In genomic region chr9:13296274-13297121, GRCm38 (mm10) we compare ENCODE assay signal across 8 mouse cellular contexts. TPM values are rescaled to one million over a fixed set of nuclear protein-coding genes. Genes with fewer than 3 reads are reported as not detected.
A peak's percentile ranks its signal among the peaks of the same experiment; 100 is the strongest.
DNase-seq lines count a peak whose midpoint lies in the region; ATAC-seq lines count a peak whose summit lies in the region.

No protein-coding gene starts in this region.

- peak overlapping the region; percentile 72 to 88 for H3K27ac ChIP-seq in heart, embryonic 14.5 days (replicated peaks in 1 of 2; ENCODE audit: control insufficient read depth in 1 of 2, insufficient read depth in 1 of 2, low read depth in 2 of 2, low read length in 2 of 2)
- H3K27ac ChIP-seq in liver, embryonic 13.5 days = no peak overlapping the region
- H3K27ac ChIP-seq in stomach, embryonic 14.5 days (ENCODE audit: low read length) = peak overlapping the region; percentile 75

- H3K9me3 ChIP-seq in heart, embryonic 14.5 days (ENCODE audit: control insufficient read depth, low read length) = no peaks in the 10 kb centered on the region
- H3K9me3 ChIP-seq in liver, embryonic 13.5 days (replicated peaks) = no peaks in the 10 kb centered on the region
- no peaks in the 10 kb centered on the region for H3K9me3 ChIP-seq in stomach, embryonic 14.5 days (ENCODE audit: control insufficient read depth, low read depth, low read length)

- no peaks in the 10 kb centered on the region for H3K27me3 ChIP-seq in heart, embryonic 14.5 days (ENCODE audit: control insufficient read depth, insufficient read depth, low read length)
- H3K27me3 ChIP-seq in liver, embryonic 13.5 days = peaks cover 4% of the 10 kb centered on the region; the same call in 1 of the 2 replicates
- no peaks in the 10 kb centered on the region for H3K27me3 ChIP-seq in stomach, embryonic 14.5 days (ENCODE audit: control insufficient read depth, insufficient read depth, low read length)

- under 1% methylated on average over 28 of the region's 28 CpGs for WGBS in heart, embryonic 14.5 days
- under 1% methylated on average over 28 of the region's 28 CpGs for WGBS in liver, embryonic 13.5 days (ENCODE audit: insufficient replicate concordance)
- WGBS in stomach, embryonic 14.5 days = under 1% methylated on average over 28 of the region's 28 CpGs

- H3K4me3 ChIP-seq in heart, embryonic 14.5 days (ENCODE audit: control insufficient read depth in 1 of 2, insufficient read depth in 1 of 2, low read depth in 1 of 2, low read length in 2 of 2) = peak overlapping the region; percentile 57 to 75
- H3K4me3 ChIP-seq in liver, embryonic 13.5 days (replicated peaks) = peak overlapping the region; percentile 66
- H3K4me3 ChIP-seq in stomach, embryonic 14.5 days (ENCODE audit: low read depth, low read length) = peak overlapping the region; percentile 56

- H3K4me2 ChIP-seq in heart, embryonic 14.5 days (ENCODE audit: low read length) = peak overlapping the region; percentile 97
- peak overlapping the region; percentile 95 for H3K4me2 ChIP-seq in liver, embryonic 13.5 days
- peak overlapping the region; percentile 96 for H3K4me2 ChIP-seq in stomach, embryonic 14.5 days (replicated peaks; ENCODE audit: low read depth, low read length)

- H3K36me3 ChIP-seq in heart, embryonic 14.5 days (ENCODE audit: control insufficient read depth, insufficient read depth, low read length) = no peaks in the 10 kb centered on the region
- H3K36me3 ChIP-seq in liver, embryonic 13.5 days = no peaks in the 10 kb centered on the region
- no peaks in the 10 kb centered on the region for H3K36me3 ChIP-seq in stomach, embryonic 14.5 days (ENCODE audit: control insufficient read depth, insufficient read depth, low read length)

- peak; percentile 89 for ATAC-seq in heart, embryonic 14.5 days (ENCODE audit: insufficient number of reproducible peaks, insufficient read depth, low FRiP score, low read depth)
- peak; percentile 88 for ATAC-seq in liver, embryonic 13.5 days (ENCODE audit: low read depth)
- ATAC-seq in stomach, embryonic 14.5 days (ENCODE audit: insufficient number of reproducible peaks, insufficient read depth, low FRiP score, low read depth) = peak; percentile 92

- DNase-seq in CD8-positive naive resting alpha-beta T cell, adult 2 months (ENCODE audit: low read depth in 2 of 2, low spot score in 2 of 2) = peak; percentile 87
- peak; percentile 22 for DNase-seq in c-Kit-negative CD71-positive TER-119-positive erythroid progenitor cells, embryonic 14.5 days (ENCODE audit: low read depth, low spot score)
- DNase-seq in fibroblast of lung, adult 2 months (ENCODE audit: low read depth) = peak; percentile 87
- peak; percentile 92 for DNase-seq in kidney, postnatal 14 days
- peak; percentile 74 for DNase-seq in liver, embryonic 13.5 days
- DNase-seq in natural killer cell, adult 2 months (ENCODE audit: low spot score in 2 of 2) = peak; percentile 79 to 86

- peak overlapping the region; percentile 90 for H3K9ac ChIP-seq in heart, embryonic 14.5 days (ENCODE audit: low read length)
- peak overlapping the region; percentile 74 for H3K9ac ChIP-seq in liver, embryonic 13.5 days
- H3K9ac ChIP-seq in stomach, embryonic 14.5 days (replicated peaks; ENCODE audit: low read depth, low read length) = peak overlapping the region; percentile 51

- H3K4me1 ChIP-seq in heart, embryonic 14.5 days (ENCODE audit: control insufficient read depth in 2 of 2, insufficient read depth in 2 of 2, low read length in 2 of 2) = peaks cover 29 to 34% of the 10 kb centered on the region in 2 experiments
- H3K4me1 ChIP-seq in liver, embryonic 13.5 days (replicated peaks) = peaks cover 37% of the 10 kb centered on the region
- H3K4me1 ChIP-seq in stomach, embryonic 14.5 days (ENCODE audit: control insufficient read depth, insufficient read depth, low read length) = peaks cover 15% of the 10 kb centered on the region

RNA-seq across cellular contexts. Expression of gene Maml2, which starts 1.3 kb away (rescaled TPM):
- polyA plus RNA-seq in heart, embryonic 14.5 days (2014; fragmentation: Nextera tagmentation; extraction: Ambion mirVana) = 9.8 and 10.5 TPM in 2 replicates
- 1.0 and 1.2 TPM in 2 replicates for polyA plus RNA-seq in liver, embryonic 13.5 days (2015; fragmentation: Nextera tagmentation; extraction: Ambion mirVana)
- 12.2 and 12.7 TPM in 2 replicates for polyA plus RNA-seq in stomach, embryonic 14.5 days (2014; fragmentation: Nextera tagmentation; extraction: Ambion mirVana)

RNA-seq across cellular contexts. Expression of gene Ccdc82, which starts 49.7 kb away (rescaled TPM):
- polyA plus RNA-seq in heart, embryonic 14.5 days (2014; fragmentation: Nextera tagmentation; extraction: Ambion mirVana) = 9.1 and 9.5 TPM in 2 replicates
- polyA plus RNA-seq in liver, embryonic 13.5 days (2015; fragmentation: Nextera tagmentation; extraction: Ambion mirVana) = 9.5 and 12.3 TPM in 2 replicates
- polyA plus RNA-seq in stomach, embryonic 14.5 days (2014; fragmentation: Nextera tagmentation; extraction: Ambion mirVana) = 12.3 and 14.0 TPM in 2 replicates

RNA-seq across cellular contexts. Expression of gene Jrkl, which starts 50.9 kb away (rescaled TPM):
- polyA plus RNA-seq in heart, embryonic 14.5 days (2014; fragmentation: Nextera tagmentation; extraction: Ambion mirVana) = 6.7 and 8.3 TPM in 2 replicates
- polyA plus RNA-seq in liver, embryonic 13.5 days (2015; fragmentation: Nextera tagmentation; extraction: Ambion mirVana) = 2.2 and 3.4 TPM in 2 replicates
- polyA plus RNA-seq in stomach, embryonic 14.5 days (2014; fragmentation: Nextera tagmentation; extraction: Ambion mirVana) = 10.5 and 10.6 TPM in 2 replicates

Comparison
In these comparisons a context has a peak if more than half of its experiments do, and no peak if none do; other contexts are left out.
1. DNase-seq: peak in every context shown above with its lines; median percentile 92 in kidney, postnatal 14 days; 87 in CD8-positive naive resting alpha-beta T cell, adult 2 months; 87 in fibroblast of lung, adult 2 months; 82 in natural killer cell, adult 2 months; 74 in liver, embryonic 13.5 days; 22 in c-Kit-negative CD71-positive TER-119-positive erythroid progenitor cells, embryonic 14.5 days.